Mouse (Mus musculus): ENCODE measurements at regions not wholly inside any gene's neighbourhood (a gene's known extent, or its start where the extent isn't known, plus 50 kb on each side); places are given as distances from the start of the nearest gene placed in this dataset.

DNA sequence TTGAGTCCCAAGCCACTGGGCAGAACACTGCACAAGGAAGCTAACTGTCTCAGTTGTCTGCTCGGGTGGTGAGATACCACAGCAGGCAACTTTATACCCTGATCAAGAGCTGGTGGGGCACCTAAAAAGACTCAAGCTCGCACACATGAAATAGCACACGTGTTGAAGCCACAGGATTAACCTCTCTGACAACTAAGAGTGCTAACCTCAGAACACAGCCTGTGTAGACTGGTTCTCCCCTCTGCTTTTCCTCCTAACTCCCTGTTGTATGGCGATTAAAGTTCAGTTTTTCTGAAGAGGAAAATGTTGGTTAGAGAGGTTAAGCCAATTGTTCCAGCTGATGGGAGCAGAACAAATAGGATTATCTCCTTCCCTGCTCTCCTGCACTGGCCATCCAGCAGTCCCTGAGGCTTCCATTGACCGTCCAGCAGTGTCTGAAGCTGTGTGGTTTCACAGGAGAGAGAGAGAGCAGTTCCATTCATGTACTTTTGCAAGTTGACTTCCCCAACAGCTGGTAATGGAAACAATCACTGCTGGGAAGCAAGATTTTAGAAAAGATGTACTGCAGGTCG is 239.6 kb upstream of the Kif2a start:
- TF ChIP-seq POLR2A (IDR thresholded peaks at IDR 0.05; ENCODE audit: borderline replicate concordance, extremely low read depth, insufficient read depth, insufficient read length, poor library complexity, severe bottlenecking): no peak
- TF ChIP-seq CTCF (IDR thresholded peaks at IDR 0.05; ENCODE audit: borderline replicate concordance, extremely low read depth, insufficient read depth, insufficient read length): no peak

All from brain, embryonic 14.5 days (tissue).